Mouse (Mus musculus) heart, embryonic 14.5 days (tissue): ENCODE measurements around the gene Spg7. TPM values are rescaled to one million over a fixed set of nuclear protein-coding genes. Genes with fewer than 3 reads are reported as not detected.
A peak's percentile ranks its signal among the peaks of the same experiment; 100 is the strongest.
"Not testable (repeated sequence)": the region's sequence is repeated elsewhere in the genome, so short reads cannot be mapped to it uniquely, and the experiment has no call there.

Experiments
- ATAC-seq: fragments of 200-750 bp; cut with Nextera tagmentation; 2 replicates; pipeline ENCODE4 v1.8.0; 2017; ENCODE audit warnings: low read depth, moderate TSS enrichment; ENCODE audit not compliant: insufficient number of reproducible peaks, insufficient read depth, low FRiP score
- H3K27ac ChIP-seq, 2 experiments: fragments of 200-500 bp in 1 of 2; fragments of 300-500 bp in 1 of 2; sonication (generic) in 1 of 2; replicated peaks in 1 of 2; 2 replicates each; pipeline ENCODE4 v1.5.1; 2012 to 2014; ENCODE audit warnings: low read depth in 2 of 2, low read length in 2 of 2, control low read depth in 1 of 2, mild to moderate bottlenecking in 1 of 2, mixed read lengths in 1 of 2; ENCODE audit not compliant: control insufficient read depth in 1 of 2, insufficient read depth in 1 of 2
- H3K27me3 ChIP-seq: fragments of 300-500 bp; sonication (generic); 2 replicates; pipeline ENCODE4 v1.6.1; 2014; ENCODE audit warnings: mild to moderate bottlenecking, low read length, control low read depth; ENCODE audit not compliant: control insufficient read depth, insufficient read depth
- H3K36me3 ChIP-seq: fragments of 300-500 bp; sonication (generic); 2 replicates; pipeline ENCODE4 v1.6.1; 2014; ENCODE audit warnings: mild to moderate bottlenecking, control low read depth, low read length, mixed read lengths; ENCODE audit not compliant: control insufficient read depth, insufficient read depth
- H3K4me1 ChIP-seq, 2 experiments: fragments of 200-500 bp in 1 of 2; fragments of 300-500 bp in 1 of 2; sonication (generic) in 1 of 2; 2 replicates each; pipeline ENCODE4 v1.6.1; 2012 to 2014; ENCODE audit warnings: low read length in 2 of 2, control low read depth in 1 of 2, mixed read lengths in 1 of 2; ENCODE audit not compliant: control insufficient read depth in 2 of 2, insufficient read depth in 2 of 2
- H3K4me2 ChIP-seq: fragments of 300-500 bp; sonication (generic); 2 replicates; pipeline ENCODE4 v1.6.1; 2014; ENCODE audit warnings: mild to moderate bottlenecking, low read length
- H3K4me3 ChIP-seq, 2 experiments: fragments of 200-500 bp in 1 of 2; fragments of 300-500 bp in 1 of 2; sonication (generic) in 1 of 2; 2 replicates each; pipeline ENCODE4 v1.5.1; 2012 to 2014; ENCODE audit warnings: low read length in 2 of 2, mild to moderate bottlenecking in 2 of 2, control low read depth in 1 of 2, low read depth in 1 of 2, moderate library complexity in 1 of 2; ENCODE audit not compliant: control insufficient read depth in 1 of 2, insufficient read depth in 1 of 2
- H3K9ac ChIP-seq: fragments of 300-500 bp; sonication (generic); 2 replicates; pipeline ENCODE4 v1.6.1; 2014; ENCODE audit warnings: mild to moderate bottlenecking, low read length
- H3K9me3 ChIP-seq: fragments of 300-500 bp; sonication (generic); 2 replicates; pipeline ENCODE4 v1.6.1; 2016; ENCODE audit warnings: low read length, control low read depth; ENCODE audit not compliant: control insufficient read depth
- WGBS: fragments of 180-500 bp; shearing (Covaris S2); extraction: QIAGEN DNeasy Blood & Tissue Kit; methylation state at CpG from one replicate; pipeline ENCODE4 v1.1.7; 2014; 5-methylcytosine and 5-hydroxymethylcytosine counted together
- polyA plus RNA-seq: library from polyadenylated mRNA; unstranded; fragments of >200 nt; fragmentation: Nextera tagmentation; extraction: Ambion mirVana; gene quantifications from 2 replicates; pipeline ENCODE4 v1.2.1, GENCODE M21; 2014

The Spg7 gene
- polyA plus RNA-seq, 1 experiment from 2014 or later, result 64.7 TPM

- peaks cover 0 to 4% of the 10 kb centered on the region in 2 experiments; a peak in 1 of 4 replicates for H3K4me1 ChIP-seq
- WGBS, result 82% methylated on average over 11 of the region's 12 CpGs
- H3K9me3 ChIP-seq, result no peaks in the 10 kb centered on the region
- H3K9ac ChIP-seq, result no peak overlapping the region
- peaks cover 48% of the 10 kb centered on the region for H3K36me3 ChIP-seq
- no peak overlapping the region for H3K4me3 ChIP-seq
- H3K27me3 ChIP-seq, result no peaks in the 10 kb centered on the region
- no peak overlapping the region for H3K4me2 ChIP-seq
- ATAC-seq, result no peak
- no peak overlapping the region for H3K27ac ChIP-seq
Measured at GRCm38 (mm10) chr8:123097786-123098584, 35.2 kb downstream of the Spg7 start.

- H3K9ac ChIP-seq, result no peak overlapping the region
- WGBS, result 50% methylated on average over 8 of the region's 8 CpGs
- no peak overlapping the region for H3K4me2 ChIP-seq
- no peaks in the 10 kb centered on the region for H3K27me3 ChIP-seq
- no peak overlapping the region for H3K27ac ChIP-seq
- no peak for ATAC-seq
- H3K9me3 ChIP-seq, result no peaks in the 10 kb centered on the region
- H3K4me3 ChIP-seq, result no peak overlapping the region
- H3K4me1 ChIP-seq, result peaks cover 5 to 13% of the 10 kb centered on the region in 2 experiments
- peaks cover 47% of the 10 kb centered on the region for H3K36me3 ChIP-seq
Measured at GRCm38 (mm10) chr8:123100288-123100687, 37.5 kb downstream of the Spg7 start.

- Histone ChIP-seq H3K27me3 (no peaks in the 10 kb centered on the region), H3K9ac (no peak overlapping the region; the same call in 1 of the 2 replicates), H3K27ac (no peak overlapping the region), H3K36me3 (peaks cover 47% of the 10 kb centered on the region), H3K4me1 (peaks cover 5 to 13% of the 10 kb centered on the region in 2 experiments), H3K4me3 (no peak overlapping the region), H3K9me3 (no peaks in the 10 kb centered on the region), H3K4me2 (peak overlapping the region; percentile 91)
- no peak for ATAC-seq
- 75% methylated on average over 4 of the region's 4 CpGs for WGBS
Measured at GRCm38 (mm10) chr8:123101244-123101643, 38.5 kb downstream of the Spg7 start.

- Histone ChIP-seq H3K4me2 (peak within 1 kb of the TSS; percentile 91), H3K9me3 (no peaks in the 10 kb centered on the region), H3K9ac (peak within 1 kb of the TSS; percentile 98), H3K4me1 (peaks cover 5 to 13% of the 10 kb centered on the region in 2 experiments), H3K27me3 (no peaks in the 10 kb centered on the region), H3K4me3 (peak within 1 kb of the TSS; percentile 69 to 82), H3K36me3 (peaks cover 44% of the 10 kb centered on the region), H3K27ac (peak within 1 kb of the TSS; percentile 82 to 85)
- ATAC-seq, result peak; percentile 88
- WGBS, result under 1% methylated on average over 56 of the region's 56 CpGs
Measured at GRCm38 (mm10) chr8:123101735-123102685, 39.3 kb downstream of the Spg7 start, which contains the start of gene Rpl13. TSS of gene Rpl13 (plus strand) at chr8:123102350.

- WGBS, result under 1% methylated on average over 26 of the region's 26 CpGs
- Histone ChIP-seq H3K4me3 (peak overlapping the region; percentile 69 to 82), H3K9ac (peak overlapping the region; percentile 98), H3K4me1 (peaks cover 5 to 13% of the 10 kb centered on the region in 2 experiments), H3K4me2 (peak overlapping the region; percentile 89), H3K36me3 (peaks cover 35% of the 10 kb centered on the region), H3K27ac (peak overlapping the region; percentile 82 to 85)
- H3K27me3 ChIP-seq, H3K9me3 ChIP-seq: not testable (repeated sequence)
- ATAC-seq, result 0 out of 2 replicates have a peak, but pooled peaks have one; percentile 10
Measured at GRCm38 (mm10) chr8:123102855-123103254, 40.1 kb downstream of the Spg7 start.

GRCm38 (mm10) chr8:123103285-123103684 is 40.5 kb downstream of the Spg7 start:
- Histone ChIP-seq H3K36me3 (peaks cover 31% of the 10 kb centered on the region), H3K4me1 (peaks cover 5 to 13% of the 10 kb centered on the region in 2 experiments), H3K4me2 (peak overlapping the region; percentile 89), H3K4me3 (peak overlapping the region; percentile 69 to 82), H3K9ac (peak overlapping the region; percentile 98), H3K27ac (peak overlapping the region; percentile 11 to 85; a peak in 3 of 4 replicates), H3K27me3 (no peaks in the 10 kb centered on the region), H3K9me3 (no peaks in the 10 kb centered on the region)
- WGBS, result 10% methylated on average over 15 of the region's 15 CpGs
- no peak for ATAC-seq

GRCm38 (mm10) chr8:123104046-123104767 is 41.5 kb downstream of the Spg7 start:
- Histone ChIP-seq H3K27me3 (no peaks in the 10 kb centered on the region), H3K4me2 (peak overlapping the region; percentile 89), H3K4me1 (peaks cover 5 to 13% of the 10 kb centered on the region in 2 experiments), H3K9ac (peak overlapping the region; percentile 98), H3K9me3 (no peaks in the 10 kb centered on the region), H3K27ac (no peak overlapping the region), H3K36me3 (peaks cover 27% of the 10 kb centered on the region), H3K4me3 (peak overlapping the region; percentile 69 to 82; a peak in 3 of 4 replicates)
- 78% methylated on average over 6 of the region's 6 CpGs for WGBS
- no peak for ATAC-seq
